34 mouse cellular contexts compared by ENCODE assay signal in genomic region chr5:23040429-23040828, GRCm38 (mm10).
DNase-seq lines count a peak whose midpoint lies in the region; ATAC-seq and TF ChIP-seq lines count a peak whose summit lies in the region.
"Had no signal": no experiment of that assay in that cellular context is flagged by ENCODE, and none has a peak within 500 bp of the region (broad histone marks: within the 10 kb centered on the region; RNA-seq: fewer than 3 reads in every experiment).

No protein-coding gene starts in this region.

- no peak for TF ChIP-seq POLR2A in brain, embryonic 14.5 days (IDR thresholded peaks at IDR 0.05; ENCODE audit: borderline replicate concordance, extremely low read depth, insufficient read depth, insufficient read length, poor library complexity, severe bottlenecking)

- H3K4me3 ChIP-seq in megakaryocyte, embryonic 14.5 days (replicated peaks) = peak overlapping the region; percentile 23
- H3K4me3 ChIP-seq: embryonic facial prominence, embryonic 10.5 days; embryonic facial prominence, embryonic 15.5 days; forebrain, embryonic 15.5 days; gastrocnemius, adult 2 months; heart, adult 2 months; heart, embryonic 13.5 days; kidney, embryonic 15.5 days; layer of hippocampus, adult 2 months; left cerebral cortex, adult 2 months; limb, embryonic 13.5 days; liver, embryonic 13.5 days; midbrain, embryonic 15.5 days; stomach, embryonic 15.5 days had no signal

- no peak for TF ChIP-seq CTCF in brain, embryonic 14.5 days (IDR thresholded peaks at IDR 0.05; ENCODE audit: borderline replicate concordance, extremely low read depth, insufficient read depth, insufficient read length)

- no peaks in the 10 kb centered on the region for H3K27me3 ChIP-seq in megakaryocyte, embryonic 14.5 days (replicated peaks)
- H3K27me3 ChIP-seq: embryonic facial prominence, embryonic 15.5 days; forebrain, embryonic 15.5 days; heart, embryonic 13.5 days; kidney, embryonic 15.5 days; limb, embryonic 13.5 days; liver, embryonic 13.5 days; midbrain, embryonic 15.5 days; stomach, embryonic 15.5 days had no signal

- peaks cover 18% of the 10 kb centered on the region for H3K9me3 ChIP-seq in megakaryocyte, embryonic 14.5 days
- H3K9me3 ChIP-seq: embryonic facial prominence, embryonic 10.5 days; embryonic facial prominence, embryonic 15.5 days; forebrain, embryonic 15.5 days; heart, embryonic 13.5 days; kidney, embryonic 15.5 days; limb, embryonic 13.5 days; liver, embryonic 13.5 days; midbrain, embryonic 15.5 days; stomach, embryonic 15.5 days had no signal

- no peak for ATAC-seq in megakaryocyte, adult 5-6 weeks (ENCODE audit: poor library complexity, severe bottlenecking)
- ATAC-seq: activated CD4-positive, CD25-positive, alpha-beta regulatory T cell, adult 4 months; forebrain, embryonic 15.5 days; inflammation-experienced regulatory T-cells, adult 6 months; lung, postnatal 0 days; midbrain, embryonic 15.5 days had no signal

- peak; percentile 50 to 72 for DNase-seq in cerebellum, postnatal 14 days
- no peak for DNase-seq in cerebellum, adult 11 months
- peak; percentile 2 to 4 for DNase-seq in heart, postnatal 10 days
- DNase-seq in heart, postnatal 14 days = no peak
- peak; percentile 35 for DNase-seq in brain, embryonic 14.5 days (ENCODE audit: low read depth)
- no peak for DNase-seq in left cerebral cortex, adult 8-10 months (ENCODE audit: low spot score in 2 of 2)
- DNase-seq: adrenal gland, postnatal 25 days; B cell, adult 2 months; cerebellum, adult 11-12 months; gastrocnemius, adult 2 months; gastrocnemius, postnatal 36 days; heart, adult 2 months; kidney, adult 11 months; kidney, postnatal 36 days; liver, embryonic 13.5 days; lung, adult 18-20 months; lung, postnatal 4 days; right cerebral cortex, postnatal 25 days; thymus, postnatal 14 days had no signal

- intact Hi-C loops in heart, postnatal 10 days (cut with DNase I) = no loop called here
- intact Hi-C loops in heart, postnatal 14 days (cut with DNase I) = no loop called here

- no peaks in the 10 kb centered on the region for H3K36me3 ChIP-seq in megakaryocyte, embryonic 14.5 days (replicated peaks; ENCODE audit: low read length)
- H3K36me3 ChIP-seq: embryonic facial prominence, embryonic 10.5 days; embryonic facial prominence, embryonic 15.5 days; forebrain, embryonic 15.5 days; heart, embryonic 13.5 days; kidney, embryonic 15.5 days; limb, embryonic 13.5 days; liver, embryonic 13.5 days; midbrain, embryonic 15.5 days; stomach, embryonic 15.5 days had no signal

- no peaks in the 10 kb centered on the region for H3K4me1 ChIP-seq in megakaryocyte, embryonic 14.5 days
- H3K4me1 ChIP-seq: embryonic facial prominence, embryonic 10.5 days; heart, embryonic 13.5 days; kidney, embryonic 15.5 days; limb, embryonic 13.5 days; liver, embryonic 13.5 days; midbrain, embryonic 15.5 days; stomach, embryonic 15.5 days had no signal

Comparison
In these comparisons a context has a peak if more than half of its experiments do, and no peak if none do; other contexts are left out.
1. DNase-seq: peak in cerebellum, postnatal 14 days (2 of 2), heart, postnatal 10 days (2 of 2) and brain, embryonic 14.5 days (single experiment); none in cerebellum, adult 11 months (single experiment), heart, postnatal 14 days (0 of 2) and left cerebral cortex, adult 8-10 months (0 of 2).